Mouse (Mus musculus) right cerebral cortex, postnatal 4 days (tissue): ENCODE results near the gene Islr.
A peak's percentile ranks its signal among the peaks of the same experiment; 100 is the strongest.

ENCODE experiments used
- DNase-seq: peaks from one replicate; pipeline ENCODE4 v3.0.0-alpha.2; 2022

Islr gene

GRCm38 (mm10) chr9:58220218-58220903, 16.3 kb upstream of the Islr start:
- peak; percentile 29 for DNase-seq

GRCm38 (mm10) chr9:58218539-58218938, 14.4 kb upstream of the Islr start:
- no peak for DNase-seq

- peak; percentile 53 for DNase-seq
Measured at GRCm38 (mm10) chr9:58216402-58216801, 12.3 kb upstream of the Islr start.

DNA sequence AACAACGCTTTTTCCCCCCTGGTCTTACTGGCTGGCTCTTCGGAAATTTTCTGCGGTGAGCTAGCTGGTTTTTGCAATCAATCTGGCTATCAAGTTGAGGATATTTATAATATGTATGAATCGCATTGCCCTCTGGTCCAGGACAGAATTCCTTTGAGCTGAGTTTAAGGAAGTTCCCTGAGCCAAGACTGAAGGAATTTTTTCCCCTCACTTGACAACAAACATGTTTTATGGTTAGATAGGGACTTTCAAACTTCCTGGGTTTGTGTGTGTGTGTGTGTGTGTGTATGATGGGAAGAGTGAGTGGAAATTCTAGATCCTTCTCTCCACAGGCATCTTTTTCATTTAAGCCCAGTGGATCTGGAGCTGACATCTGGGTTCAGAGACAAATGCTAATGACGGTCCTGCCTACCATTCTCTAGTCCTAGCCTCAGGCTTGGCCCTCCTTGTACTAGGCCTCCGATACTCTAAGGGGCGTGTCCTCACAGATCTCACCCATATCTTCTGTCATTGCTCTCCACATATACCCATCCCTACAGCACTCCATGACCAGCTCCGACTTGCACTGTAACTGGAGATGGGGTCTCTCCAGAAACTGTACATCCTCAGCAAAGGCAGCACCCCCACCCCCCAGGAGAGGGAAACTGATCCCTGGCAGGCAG, 10.5 kb upstream of the Islr start:
- no peak for DNase-seq

DNA sequence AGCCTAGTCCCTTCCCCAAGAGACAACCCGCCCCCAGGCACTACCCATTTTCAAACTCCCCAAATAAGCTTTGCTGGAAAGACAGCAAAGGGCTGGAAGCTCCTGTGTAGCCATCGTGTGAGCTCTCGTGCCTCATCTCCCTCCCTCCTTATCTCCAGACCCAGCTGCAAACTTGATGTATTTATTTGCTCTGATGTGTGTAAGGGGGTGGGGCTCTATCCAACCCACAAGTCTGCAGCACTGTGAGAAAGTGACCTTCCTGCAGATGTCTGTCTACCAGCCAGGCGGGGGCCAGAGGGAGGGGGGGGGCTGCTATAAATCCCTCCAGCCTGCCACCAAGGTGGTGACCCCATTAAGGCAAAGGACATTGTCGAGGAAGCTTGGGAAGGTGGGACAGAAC, 9.8 kb upstream of the Islr start:
- no peak for DNase-seq

DNA sequence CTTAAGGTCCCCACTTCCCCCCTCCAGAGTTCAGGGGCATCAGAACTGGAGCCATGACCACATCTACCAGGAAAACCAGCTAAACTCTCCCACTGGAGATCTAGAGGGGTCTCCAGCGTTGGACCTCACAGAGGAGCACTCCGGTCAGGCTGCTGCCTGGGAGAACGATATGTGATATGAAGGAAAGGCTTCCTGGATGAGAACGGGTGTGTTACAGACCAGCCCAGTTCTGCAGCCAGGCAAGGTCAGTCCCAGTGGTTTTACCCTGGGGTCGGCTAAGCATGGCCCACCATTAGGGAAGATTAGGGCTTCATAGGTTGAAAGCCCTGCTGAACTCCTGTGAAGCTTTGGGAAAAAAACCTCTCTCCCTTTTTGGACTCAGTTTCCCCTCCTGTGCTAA, 9.3 kb upstream of the Islr start:
- DNase-seq: no peak

DNA sequence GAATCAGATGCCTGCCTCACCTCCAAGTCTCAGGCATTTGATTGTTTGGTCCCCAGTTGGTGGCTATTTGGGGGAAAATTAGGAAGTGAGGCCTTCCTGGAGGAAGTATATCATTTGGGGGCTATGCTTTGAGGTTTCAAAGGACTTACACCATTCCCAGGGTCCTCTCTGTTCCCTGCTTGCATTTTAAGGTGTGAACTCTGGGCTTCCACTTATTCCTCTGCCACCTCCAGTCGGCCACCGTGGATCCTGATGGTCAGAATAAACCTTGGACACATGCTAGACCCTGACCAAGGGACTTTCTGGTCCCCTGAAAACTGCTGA, 6.2 kb upstream of the Islr start:
- no peak for DNase-seq

DNA sequence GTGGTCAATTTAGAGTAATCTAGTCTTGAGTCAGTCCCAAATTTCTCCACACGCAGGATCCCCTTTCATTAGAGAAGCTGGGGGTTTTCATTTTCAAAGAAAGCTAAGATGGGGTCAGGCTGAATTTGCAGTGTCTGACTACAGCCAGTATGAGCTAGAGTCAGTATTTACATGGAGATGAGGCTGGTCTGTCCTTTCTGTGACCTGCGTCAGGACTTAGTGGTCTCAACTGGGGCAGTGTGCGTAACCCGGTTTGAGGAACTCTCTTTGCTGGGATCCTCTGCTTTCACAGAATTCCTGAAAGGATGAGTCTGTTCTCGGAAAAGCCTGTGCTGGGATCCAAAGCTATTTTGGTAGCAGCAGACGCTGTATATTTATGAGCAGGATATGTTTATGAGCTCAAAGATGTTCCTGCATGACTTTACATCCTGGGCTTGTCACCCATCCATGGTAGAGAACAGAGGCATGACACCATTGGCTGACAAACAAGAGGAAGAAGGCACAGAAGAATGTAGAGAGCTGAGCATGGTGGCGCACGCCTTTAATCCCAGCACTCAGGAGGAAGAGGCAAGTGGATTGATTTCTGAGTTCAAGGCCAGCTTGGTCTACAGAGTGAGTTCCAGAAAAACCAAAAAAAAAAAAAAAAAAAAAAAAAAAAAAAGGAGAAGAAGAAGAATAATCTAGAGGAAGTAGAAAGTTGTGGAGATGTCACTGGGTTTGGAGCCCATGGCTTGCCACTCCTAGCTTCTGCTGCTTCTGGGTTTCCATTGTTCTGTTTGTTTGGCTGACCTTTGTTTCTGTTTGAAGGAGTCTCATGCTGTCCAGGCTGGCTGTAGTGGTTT, 5.6 kb upstream of the Islr start:
- DNase-seq: no peak

GRCm38 (mm10) chr9:58206013-58206412, 1.9 kb upstream of the Islr start:
- no peak for DNase-seq

DNA sequence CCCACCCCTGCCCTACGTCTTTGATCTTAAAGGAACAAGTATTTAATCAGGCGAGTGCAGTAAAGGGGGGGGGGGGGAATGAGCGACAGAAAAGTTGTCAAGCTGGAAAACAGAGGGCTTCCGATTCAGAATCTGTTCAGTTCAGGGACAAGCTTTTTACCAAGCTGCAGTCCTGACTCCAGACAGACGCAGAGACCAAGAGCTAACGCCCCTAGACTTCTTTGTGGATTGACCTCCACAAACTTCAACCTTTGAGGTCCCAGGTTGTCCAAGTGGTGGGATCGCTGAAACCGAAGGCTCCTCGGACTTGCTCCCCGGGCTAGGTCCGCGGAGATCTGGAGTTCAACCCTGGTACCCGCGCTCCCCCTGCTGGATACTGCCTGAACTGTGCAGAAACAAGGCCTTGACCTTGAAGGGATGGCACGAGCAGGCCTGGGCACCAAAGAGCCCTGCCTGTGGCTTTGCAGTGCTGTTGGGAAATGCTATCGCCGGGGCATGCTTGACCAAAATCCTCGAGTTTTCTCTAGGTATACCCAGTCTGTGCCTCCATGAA, 418 bp upstream of the Islr start:
- peak; percentile 91 for DNase-seq

- DNase-seq: no peak
Measured at GRCm38 (mm10) chr9:58202676-58203453, 1.2 kb downstream of the Islr start.

GRCm38 (mm10) chr9:58201861-58202549, 2.1 kb downstream of the Islr start:
- peak; percentile 57 for DNase-seq

DNA sequence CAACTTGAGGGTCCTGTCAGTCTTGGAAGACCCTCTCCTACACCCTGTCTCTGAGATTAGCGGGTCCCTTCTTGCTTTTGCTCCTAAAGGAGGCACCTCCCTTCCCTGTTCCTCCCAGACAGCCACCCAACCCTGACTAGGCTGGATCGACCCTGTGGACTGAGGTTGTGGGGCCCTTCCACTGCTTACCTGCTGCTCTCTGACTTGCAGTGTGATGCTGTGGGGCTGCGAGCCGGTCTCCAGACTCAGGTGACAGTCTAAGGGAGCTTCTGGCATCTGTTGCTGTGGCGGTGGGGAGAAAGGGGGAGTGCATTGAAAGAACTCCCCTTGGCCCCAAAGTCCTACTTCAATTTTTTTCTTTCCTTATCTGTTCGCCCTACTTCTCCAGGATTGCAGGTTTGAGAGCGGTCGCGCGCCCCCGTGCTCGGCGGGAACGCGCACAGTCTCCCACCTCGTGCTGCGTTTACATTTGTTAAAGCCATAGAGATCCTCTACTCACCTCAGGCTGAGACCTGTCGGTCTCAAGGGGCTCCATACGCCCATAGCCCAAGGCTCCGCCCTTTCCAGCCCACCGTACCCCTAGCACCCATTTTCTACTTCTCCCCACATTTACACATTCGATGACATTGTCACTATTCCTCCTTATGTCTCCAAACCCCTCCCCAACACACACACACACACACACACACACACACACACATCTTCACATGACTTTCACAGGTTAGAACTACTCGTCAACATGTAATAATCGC, 2.8 kb downstream of the Islr start:
- peak; percentile 51 for DNase-seq

GRCm38 (mm10) chr9:58200270-58201090, 3.6 kb downstream of the Islr start:
- no peak for DNase-seq

GRCm38 (mm10) chr9:58199381-58200269, 4.5 kb downstream of the Islr start:
- no peak for DNase-seq

GRCm38 (mm10) chr9:58198801-58199371, 5.2 kb downstream of the Islr start:
- DNase-seq: peak; percentile 44

DNA sequence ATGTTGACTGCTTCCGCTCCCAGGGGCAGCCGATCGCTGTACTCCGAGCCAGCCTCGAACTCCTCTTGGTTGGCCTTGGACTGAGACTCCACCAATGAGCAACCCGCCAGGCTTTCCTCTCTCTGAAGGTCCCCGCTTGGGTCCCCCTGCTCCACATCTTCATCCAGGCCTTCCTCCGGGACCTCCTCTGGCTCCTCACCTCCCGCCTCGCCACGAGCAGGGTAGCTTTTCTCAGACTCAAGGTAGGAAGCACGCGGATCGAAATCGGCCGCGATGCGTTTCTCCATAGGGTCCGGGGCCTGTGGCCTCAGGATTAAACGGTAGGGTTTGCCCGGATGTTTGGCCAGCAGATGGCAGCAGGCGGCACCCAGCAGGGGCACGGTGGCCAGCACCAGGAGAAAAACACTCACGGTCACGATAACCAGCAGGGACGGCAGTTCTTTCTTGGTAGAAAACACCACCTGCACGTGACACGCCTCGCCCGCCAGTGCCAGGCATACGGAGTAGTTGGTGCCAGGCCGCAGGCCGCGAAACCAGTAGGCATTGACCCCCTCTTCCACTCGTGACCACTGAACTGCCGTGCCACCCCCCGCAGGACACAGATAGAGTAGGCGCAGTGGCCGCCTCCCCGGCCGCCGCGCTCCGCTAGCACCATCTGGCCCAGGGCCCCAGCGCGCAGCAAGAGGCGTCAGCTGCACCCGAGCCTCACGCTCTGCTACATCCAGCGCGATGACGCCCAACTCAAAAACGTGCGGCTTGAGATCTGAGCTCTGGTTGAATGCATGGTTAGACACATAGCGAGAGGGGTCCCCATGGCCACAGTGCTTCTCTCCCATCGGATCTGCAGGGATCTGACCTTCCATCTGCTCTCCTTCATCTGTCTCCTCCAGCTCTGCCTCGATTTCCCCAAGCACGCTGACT, 6.1 kb downstream of the Islr start:
- DNase-seq: peak; percentile 65
